Mouse (Mus musculus): ENCODE data around the gene Tnfrsf8.

- TF ChIP-seq CTCF (IDR thresholded peaks at IDR 0.05; ENCODE audit: control insufficient read depth, insufficient read depth, low read length), result no peak
- no peak for TF ChIP-seq POLR2A (IDR thresholded peaks at IDR 0.05; ENCODE audit: borderline replicate concordance, control insufficient read depth, low read depth, low read length)
These were observed 72.1 kb downstream of the Tnfrsf8 start for GRCm38 (mm10) chr4:145242719-145243350.
